In genomic region chr4:53231867-53232266, GRCm38 (mm10) we compare ENCODE assay signal across 14 mouse cellular contexts.
"Had no signal": no experiment of that assay in that cellular context is flagged by ENCODE, and none has a peak within 500 bp of the region (broad histone marks: within the 10 kb centered on the region; RNA-seq: fewer than 3 reads in every experiment).

No protein-coding gene starts in this region.

- ATAC-seq: liver, embryonic 12.5 days; midbrain, embryonic 15.5 days had no signal

- H3K27ac ChIP-seq: left cerebral cortex, adult 2 months; liver, embryonic 12.5 days; midbrain, embryonic 15.5 days; neural tube, embryonic 12.5 days had no signal

- H3K4me1 ChIP-seq: liver, embryonic 12.5 days; megakaryocyte, embryonic 14.5 days; midbrain, embryonic 15.5 days had no signal

- H3K36me3 ChIP-seq: limb, embryonic 10.5 days; liver, embryonic 12.5 days; midbrain, embryonic 15.5 days; neural tube, embryonic 12.5 days had no signal

- H3K4me3 ChIP-seq: left cerebral cortex, adult 2 months; limb, embryonic 10.5 days; liver, embryonic 12.5 days; megakaryocyte, embryonic 14.5 days; midbrain, embryonic 15.5 days; neural tube, embryonic 12.5 days had no signal

- H3K27me3 ChIP-seq: liver, embryonic 12.5 days; megakaryocyte, embryonic 14.5 days; midbrain, embryonic 15.5 days; neural tube, embryonic 12.5 days had no signal

- DNase-seq: kidney, postnatal 25 days; lung, embryonic 14.5 days; lung, postnatal 10 days; lung, postnatal 4 days; spleen, adult 18-20 months; thymus, adult 18-20 months; thymus, postnatal 14 days had no signal

- H3K9me3 ChIP-seq: limb, embryonic 10.5 days; liver, embryonic 12.5 days; megakaryocyte, embryonic 14.5 days; midbrain, embryonic 15.5 days; neural tube, embryonic 12.5 days had no signal

- H3K9ac ChIP-seq: liver, embryonic 12.5 days; lung, embryonic 14.5 days; midbrain, embryonic 15.5 days; neural tube, embryonic 12.5 days had no signal

- H3K4me2 ChIP-seq: liver, embryonic 12.5 days; lung, embryonic 14.5 days; midbrain, embryonic 11.5 days; midbrain, embryonic 15.5 days; neural tube, embryonic 12.5 days had no signal
